Mouse (Mus musculus) midbrain, embryonic 14.5 days (tissue): ENCODE data around the gene Klf6. TPM values are rescaled to one million over a fixed set of nuclear protein-coding genes. Genes with fewer than 3 reads are reported as not detected.

ENCODE experiments used
- ATAC-seq: fragments of 200-750 bp; cut with Nextera tagmentation; 2 replicates; pipeline ENCODE4 v1.8.0; 2017; ENCODE audit warnings: moderate number of reproducible peaks, moderate library complexity; ENCODE audit not compliant: low FRiP score, low TSS enrichment
- DNase-seq: peaks from one replicate; pipeline ENCODE4 v3.0.0-alpha.2; 2015
- H3K27ac ChIP-seq: fragments of 300-500 bp; sonication (generic); replicated peaks from 2 replicates; pipeline ENCODE4 v1.5.1; 2014; ENCODE audit warnings: mild to moderate bottlenecking, low read depth, low read length, moderate library complexity
- H3K27me3 ChIP-seq: fragments of 300-500 bp; sonication (generic); 2 replicates; pipeline ENCODE4 v1.6.1; 2014; ENCODE audit warnings: low read length, control low read depth, mixed read lengths; ENCODE audit not compliant: control insufficient read depth, insufficient read depth
- H3K36me3 ChIP-seq: fragments of 300-500 bp; sonication (generic); 2 replicates; pipeline ENCODE4 v1.6.1; 2014; ENCODE audit warnings: low read length, control low read depth; ENCODE audit not compliant: control insufficient read depth, insufficient read depth
- H3K4me1 ChIP-seq: fragments of 300-500 bp; sonication (generic); 2 replicates; pipeline ENCODE4 v1.6.1; 2014; ENCODE audit warnings: mild to moderate bottlenecking, antibody characterized with exemption, low read length, control low read depth; ENCODE audit not compliant: control insufficient read depth, insufficient read depth
- H3K4me2 ChIP-seq: fragments of 300-500 bp; sonication (generic); 2 replicates; pipeline ENCODE4 v1.6.1; 2014; ENCODE audit warnings: mild to moderate bottlenecking, low read length, moderate library complexity
- H3K4me3 ChIP-seq: fragments of 300-500 bp; sonication (generic); replicated peaks from 2 replicates; pipeline ENCODE4 v1.5.1; 2014; ENCODE audit warnings: low read depth, low read length
- H3K9ac ChIP-seq: fragments of 300-500 bp; sonication (generic); replicated peaks from 2 replicates; pipeline ENCODE4 v1.6.1; 2014; ENCODE audit warnings: mild to moderate bottlenecking, low read length, moderate library complexity
- H3K9me3 ChIP-seq: fragments of 300-500 bp; sonication (generic); 2 replicates; pipeline ENCODE4 v1.6.1; 2016; ENCODE audit warnings: low read length, control low read depth, mixed read lengths; ENCODE audit not compliant: control insufficient read depth
- WGBS: fragments of 180-500 bp; shearing (Covaris S2); extraction: QIAGEN DNeasy Blood & Tissue Kit; methylation state at CpG from one replicate; pipeline ENCODE4 v1.1.7; 2014; 5-methylcytosine and 5-hydroxymethylcytosine counted together
- polyA plus RNA-seq: library from polyadenylated mRNA; unstranded; fragments of >200 nt; fragmentation: Nextera tagmentation; extraction: Ambion mirVana; gene quantifications from 2 replicates; pipeline ENCODE4 v1.2.1, GENCODE M21; 2014

Gene Klf6
- polyA plus RNA-seq, 1 experiment from 2014 or later = 80.4 TPM

DNA sequence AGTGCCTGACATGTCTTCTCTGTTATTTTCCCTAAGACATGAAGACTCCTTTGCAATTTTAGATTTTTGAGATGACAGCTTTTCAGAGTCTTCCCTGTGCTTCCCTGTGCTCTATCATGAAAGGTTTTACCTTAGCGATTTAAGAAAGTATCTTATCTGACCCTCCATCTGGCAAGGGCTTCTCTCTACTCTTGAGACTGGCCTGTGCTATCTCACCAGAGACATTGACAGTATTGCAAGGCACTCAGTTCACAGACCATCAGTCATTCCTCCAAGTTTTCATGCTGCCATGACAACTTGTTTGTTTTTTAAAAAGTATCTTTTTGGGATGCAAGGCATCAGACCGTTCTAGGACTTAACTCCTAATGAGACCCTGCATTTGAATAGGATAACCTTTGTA is 13.5 kb upstream of the Klf6 start:
- no peaks in the 10 kb centered on the region for H3K27me3 ChIP-seq
- DNase-seq (no peak), ATAC-seq (no peak)
- no peaks in the 10 kb centered on the region for H3K36me3 ChIP-seq
- no peak overlapping the region for H3K9ac ChIP-seq
- H3K4me2 ChIP-seq = no peak overlapping the region
- no peak overlapping the region for H3K27ac ChIP-seq
- 75% methylated on average over 2 of the region's 2 CpGs for WGBS
- H3K4me3 ChIP-seq = no peak overlapping the region
- H3K4me1 ChIP-seq = no peaks in the 10 kb centered on the region
- H3K9me3 ChIP-seq = no peaks in the 10 kb centered on the region

DNA sequence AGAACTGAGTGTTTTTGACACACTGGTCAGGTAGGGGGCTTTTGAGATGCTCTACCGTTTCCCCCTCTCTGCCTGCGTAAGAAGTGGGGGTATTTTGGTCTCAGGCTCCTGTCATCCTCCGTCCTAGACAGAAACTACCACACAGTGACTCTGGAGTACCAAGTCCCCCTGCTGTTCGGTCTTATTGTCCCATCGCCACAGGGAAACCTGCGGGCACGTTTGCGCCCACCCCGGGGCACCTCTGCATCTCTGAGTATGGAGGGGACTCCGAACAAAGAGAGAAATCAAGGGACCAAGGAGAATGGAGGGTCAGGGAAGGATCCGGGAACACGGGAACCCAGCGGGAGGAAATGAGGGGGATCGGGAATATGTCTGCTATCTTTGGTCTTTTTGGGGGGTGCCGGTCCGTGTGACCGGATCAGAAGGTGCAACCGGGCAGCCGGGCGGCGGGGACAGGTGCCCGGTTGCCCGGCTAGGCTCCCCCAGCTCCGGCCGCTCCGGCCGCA is 578 bp upstream of the Klf6 start:
- peak overlapping the region; percentile 70 for H3K4me3 ChIP-seq
- H3K27ac ChIP-seq = peak overlapping the region; percentile 100
- peak; percentile 46 for ATAC-seq
- H3K27me3 ChIP-seq = no peaks in the 10 kb centered on the region
- peak overlapping the region; percentile 70 for H3K4me2 ChIP-seq
- H3K36me3 ChIP-seq = peaks cover 10% of the 10 kb centered on the region
- no peaks in the 10 kb centered on the region for H3K9me3 ChIP-seq
- DNase-seq = peak; percentile 79
- H3K9ac ChIP-seq = peak overlapping the region; percentile 96
- WGBS = under 1% methylated on average over 27 of the region's 27 CpGs
- peaks cover 20% of the 10 kb centered on the region for H3K4me1 ChIP-seq

DNA sequence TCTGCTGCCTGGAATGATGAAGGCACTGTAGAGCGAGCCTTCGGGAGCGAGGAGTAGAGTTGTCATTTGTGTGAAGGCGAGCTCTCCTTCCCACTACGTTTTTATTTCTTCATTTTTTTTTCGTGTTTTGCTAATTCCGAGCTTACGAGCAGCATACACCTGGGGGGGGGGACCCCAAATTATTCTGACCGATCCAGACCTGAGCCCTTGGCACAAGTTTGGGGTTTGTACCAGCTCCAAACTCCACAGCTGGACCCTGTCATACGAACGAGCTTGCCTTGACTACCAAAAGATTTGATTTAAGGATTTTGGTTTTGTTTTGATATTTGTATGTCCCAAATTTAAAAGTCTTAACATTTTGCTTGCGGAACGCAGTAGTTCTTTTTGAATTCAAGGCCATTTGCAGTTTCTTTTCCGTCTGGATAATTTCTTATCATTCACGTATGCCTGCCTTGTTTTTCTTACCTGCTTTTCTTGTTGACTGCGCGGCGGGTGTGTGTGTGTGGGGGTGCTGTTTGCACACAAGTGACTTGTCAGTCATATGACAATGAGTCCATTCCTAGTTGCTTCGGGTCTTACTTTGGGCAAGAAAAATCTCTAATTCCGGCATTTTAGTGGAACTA is 832 bp downstream of the Klf6 start:
- peaks cover 24% of the 10 kb centered on the region for H3K36me3 ChIP-seq
- no peaks in the 10 kb centered on the region for H3K9me3 ChIP-seq
- peak overlapping the region; percentile 71 for H3K9ac ChIP-seq
- H3K27me3 ChIP-seq = no peaks in the 10 kb centered on the region
- H3K4me3 ChIP-seq = peak overlapping the region; percentile 70
- peak overlapping the region; percentile 70 for H3K4me2 ChIP-seq
- WGBS = under 1% methylated on average over 20 of the region's 20 CpGs
- peak overlapping the region; percentile 100 for H3K27ac ChIP-seq
- ATAC-seq (no peak), DNase-seq (peak; percentile 76)
- peaks cover 28% of the 10 kb centered on the region for H3K4me1 ChIP-seq

DNA sequence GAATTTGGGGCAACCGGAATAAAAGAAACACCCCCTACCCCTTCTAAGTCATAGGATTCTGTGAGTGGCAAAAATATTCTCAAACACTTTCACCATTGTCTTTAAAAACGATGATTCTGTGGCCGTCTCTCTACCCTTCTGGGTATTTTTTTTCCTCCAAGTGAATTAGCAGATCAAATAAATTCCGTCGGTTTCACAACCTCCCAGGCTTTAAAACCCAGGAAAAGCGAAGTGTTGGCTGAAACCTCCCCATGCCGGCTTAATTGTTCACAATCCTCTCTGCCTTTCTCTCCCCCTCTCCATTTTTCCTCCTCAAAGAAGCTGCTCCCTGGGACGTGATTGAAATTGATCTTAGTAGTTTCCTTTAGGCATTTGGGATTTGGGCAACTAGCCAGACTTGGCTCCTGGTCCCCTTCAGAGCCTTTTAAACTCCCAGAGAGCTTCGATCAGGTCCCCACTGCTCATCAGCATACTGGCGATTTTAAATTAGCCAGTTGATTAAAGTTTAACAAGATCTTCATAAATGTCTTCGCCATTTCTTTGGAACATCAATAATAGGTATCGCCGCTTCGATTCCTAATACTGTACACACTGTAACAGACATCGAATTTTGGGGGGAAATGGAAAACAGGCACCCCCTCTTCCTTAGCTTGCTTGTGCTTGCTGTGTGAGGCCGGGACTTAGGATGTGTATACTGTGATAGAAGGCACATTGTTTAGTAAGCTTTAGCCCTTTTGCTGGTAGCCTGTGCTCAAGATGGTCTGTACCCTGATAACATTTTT is 1.5 kb downstream of the Klf6 start:
- no peak for ATAC-seq

DNA sequence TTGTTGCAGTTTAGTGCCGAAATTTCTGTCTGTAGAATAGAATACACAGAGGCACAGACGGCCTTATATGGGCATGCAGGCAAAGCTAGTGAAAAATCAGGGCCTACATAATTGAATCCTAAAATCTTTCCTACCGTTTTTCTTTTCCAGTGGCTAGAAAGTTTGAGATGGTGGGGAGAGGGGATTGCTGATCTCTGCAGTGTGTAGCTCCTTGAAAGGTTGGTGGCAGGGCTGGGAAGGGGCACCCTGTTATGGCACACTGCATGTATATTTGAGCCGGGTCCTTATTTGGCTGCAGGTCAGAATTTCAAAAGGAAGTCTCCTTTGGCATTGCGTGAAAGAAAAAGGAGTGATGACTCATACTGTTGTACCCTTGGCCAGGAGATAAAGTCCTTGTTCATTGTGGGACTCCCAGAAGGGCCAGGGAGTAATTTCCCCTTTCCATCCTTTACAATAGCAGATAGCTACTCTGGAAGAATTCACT is 2.2 kb downstream of the Klf6 start:
- Histone ChIP-seq H3K27ac (peak overlapping the region; percentile 100), H3K4me1 (peaks cover 28% of the 10 kb centered on the region), H3K27me3 (no peaks in the 10 kb centered on the region), H3K9ac (peak overlapping the region; percentile 71), H3K9me3 (no peaks in the 10 kb centered on the region), H3K4me3 (peak overlapping the region; percentile 70), H3K36me3 (peaks cover 36% of the 10 kb centered on the region), H3K4me2 (peak overlapping the region; percentile 70)
- 1% methylated on average over 5 of the region's 5 CpGs for WGBS
- ATAC-seq (no peak), DNase-seq (peak; percentile 59)

More for the DNA sequence above, 1.5 kb downstream of the Klf6 start:
- peaks cover 30% of the 10 kb centered on the region for H3K36me3 ChIP-seq
- no peaks in the 10 kb centered on the region for H3K9me3 ChIP-seq
- DNase-seq = peak; percentile 78
- no peaks in the 10 kb centered on the region for H3K27me3 ChIP-seq
- 4% methylated on average over 16 of the region's 16 CpGs for WGBS
- peak overlapping the region; percentile 70 for H3K4me3 ChIP-seq
- H3K4me1 ChIP-seq = peaks cover 28% of the 10 kb centered on the region
- H3K9ac ChIP-seq = peak overlapping the region; percentile 71
- peak overlapping the region; percentile 70 for H3K4me2 ChIP-seq
- peak overlapping the region; percentile 100 for H3K27ac ChIP-seq

DNA sequence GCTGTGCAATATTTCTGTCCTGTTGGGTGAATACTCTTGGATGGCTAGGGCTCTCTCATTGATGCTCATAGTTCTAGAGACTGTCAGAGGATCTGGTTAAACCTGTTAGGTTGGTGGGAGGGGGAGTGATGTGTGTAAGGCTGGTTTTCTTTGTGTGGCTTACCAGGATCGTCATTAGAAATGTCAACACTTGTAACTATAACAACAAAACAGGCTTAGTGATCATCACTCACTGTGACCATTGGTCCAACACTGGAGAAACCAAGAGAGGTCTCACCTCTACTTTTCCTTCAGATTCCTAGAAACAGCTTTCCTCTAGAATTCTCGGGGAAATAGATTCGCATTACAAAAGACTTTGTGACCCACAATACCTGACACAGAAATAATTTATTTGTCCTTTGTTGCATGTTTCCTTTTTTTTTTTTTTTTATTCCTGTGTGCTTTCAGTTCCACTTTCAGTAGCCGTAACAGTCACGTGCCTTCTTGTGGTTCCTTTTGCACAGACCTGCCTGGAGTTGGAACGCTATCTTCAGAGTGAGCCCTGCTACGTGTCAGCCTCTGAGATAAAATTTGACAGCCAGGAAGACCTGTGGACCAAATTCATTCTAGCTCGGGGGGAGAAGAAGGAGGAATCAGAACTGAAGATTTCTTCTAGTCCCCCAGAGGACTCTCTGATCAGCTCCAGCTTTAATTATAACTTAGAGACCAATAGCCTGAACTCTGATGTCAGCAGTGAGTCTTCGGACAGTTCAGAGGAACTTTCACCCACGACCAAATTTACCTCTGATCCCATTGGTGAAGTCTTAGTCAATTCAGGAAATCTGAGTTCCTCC is 3.2 kb downstream of the Klf6 start:
- 59% methylated on average over 10 of the region's 10 CpGs for WGBS
- peak; percentile 54 for DNase-seq
- peak overlapping the region; percentile 70 for H3K4me2 ChIP-seq
- H3K27ac ChIP-seq = peak overlapping the region; percentile 73
- peaks cover 28% of the 10 kb centered on the region for H3K4me1 ChIP-seq
- no peaks in the 10 kb centered on the region for H3K27me3 ChIP-seq
- H3K9me3 ChIP-seq = no peaks in the 10 kb centered on the region
- ATAC-seq = no peak
- H3K36me3 ChIP-seq = peaks cover 40% of the 10 kb centered on the region
- H3K4me3 ChIP-seq = peak overlapping the region; percentile 70
- H3K9ac ChIP-seq = peak overlapping the region; percentile 65

DNA sequence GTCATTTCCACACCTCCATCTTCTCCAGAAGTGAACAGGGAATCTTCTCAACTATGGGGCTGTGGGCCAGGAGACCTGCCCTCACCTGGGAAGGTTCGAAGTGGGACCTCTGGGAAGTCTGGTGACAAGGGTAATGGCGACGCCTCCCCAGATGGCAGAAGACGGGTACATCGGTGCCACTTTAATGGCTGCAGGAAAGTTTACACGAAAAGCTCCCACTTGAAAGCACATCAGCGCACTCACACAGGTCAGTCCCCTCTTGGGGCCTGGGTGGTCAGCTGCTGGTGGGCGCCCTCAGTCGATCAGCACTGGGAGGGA is 3.8 kb downstream of the Klf6 start:
- Histone ChIP-seq H3K9me3 (no peaks in the 10 kb centered on the region), H3K4me1 (peaks cover 28% of the 10 kb centered on the region), H3K4me3 (peak overlapping the region; percentile 70), H3K9ac (no peak overlapping the region), H3K36me3 (peaks cover 40% of the 10 kb centered on the region), H3K4me2 (peak overlapping the region; percentile 70), H3K27me3 (no peaks in the 10 kb centered on the region), H3K27ac (no peak overlapping the region)
- DNase-seq = no peak
- no peak for ATAC-seq
- WGBS = 97% methylated on average over 9 of the region's 9 CpGs

DNA sequence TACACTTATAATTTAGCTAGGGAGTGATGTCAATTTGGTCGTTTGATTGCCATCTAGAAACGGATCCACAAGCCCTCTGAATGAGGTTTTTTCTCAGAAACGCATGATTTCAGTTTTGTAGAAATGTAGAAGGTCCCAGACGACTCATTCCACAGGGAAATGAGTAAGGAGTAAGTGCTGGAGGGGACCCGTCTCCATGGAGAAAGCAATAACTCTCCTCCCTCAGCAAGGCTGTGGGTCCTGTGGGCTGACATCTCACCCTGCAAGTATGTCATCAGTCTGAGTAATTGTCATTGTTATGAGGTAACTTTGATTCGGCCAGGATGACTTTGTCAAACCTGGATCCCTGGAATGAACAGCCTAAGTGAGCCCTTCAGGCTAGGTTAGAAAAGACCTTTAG is 4.8 kb downstream of the Klf6 start:
- Histone ChIP-seq H3K36me3 (peaks cover 40% of the 10 kb centered on the region), H3K4me3 (no peak overlapping the region), H3K9ac (no peak overlapping the region), H3K4me2 (peak overlapping the region; percentile 70), H3K27me3 (no peaks in the 10 kb centered on the region), H3K4me1 (peaks cover 29% of the 10 kb centered on the region), H3K9me3 (no peaks in the 10 kb centered on the region), H3K27ac (no peak overlapping the region)
- 89% methylated on average over 6 of the region's 6 CpGs for WGBS
- ATAC-seq (no peak), DNase-seq (no peak)
